9 mouse cellular contexts compared by ENCODE assay signal in the genomic region with DNA sequence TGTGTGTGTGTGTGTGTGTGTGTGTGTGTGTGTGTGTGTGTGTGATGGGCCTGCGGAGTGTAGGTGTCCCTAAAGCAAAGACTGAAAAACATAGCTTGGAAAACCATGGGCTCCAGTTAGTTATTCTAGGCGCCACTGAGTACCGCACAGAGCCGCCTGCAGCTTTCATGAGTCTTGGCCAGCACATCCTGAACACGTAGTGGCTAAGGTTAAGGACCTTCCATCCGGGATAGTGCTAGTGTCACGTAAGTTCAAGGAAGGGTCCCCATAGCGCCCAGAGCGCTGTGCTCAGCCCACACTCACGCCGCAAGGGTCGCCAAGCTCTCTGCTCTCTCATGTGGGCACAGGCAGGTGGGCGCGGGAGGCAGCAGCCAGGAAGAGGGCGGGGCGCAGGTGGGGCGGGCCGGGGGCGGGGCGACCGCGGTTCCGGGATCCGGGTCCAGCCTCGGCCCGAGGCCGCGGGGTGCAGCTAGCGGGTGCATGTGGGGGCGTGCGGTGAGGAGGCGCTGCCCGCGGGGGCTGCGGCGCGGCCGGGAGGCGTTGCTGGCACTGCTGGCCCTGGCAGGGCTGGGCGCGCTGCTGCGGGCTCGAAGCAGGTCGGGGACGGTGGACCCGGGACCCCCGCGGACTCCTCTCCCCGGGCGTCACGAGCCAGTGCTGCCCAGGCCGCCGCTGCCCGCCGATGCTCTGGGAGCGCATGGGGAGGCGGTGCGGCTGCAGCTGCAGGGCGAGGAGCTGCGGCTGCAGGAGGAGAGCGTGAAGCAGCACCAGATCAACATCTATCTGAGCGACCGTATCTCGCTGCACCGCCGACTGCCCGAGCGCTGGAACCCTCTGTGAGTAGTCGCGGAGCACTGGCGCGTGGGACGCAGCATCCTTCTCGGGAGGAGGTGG. TPM values are rescaled to one million over a fixed set of nuclear protein-coding genes. Genes with fewer than 3 reads are reported as not detected.
DNase-seq lines count a peak whose midpoint lies in the region; ATAC-seq and TF ChIP-seq lines count a peak whose summit lies in the region.
"Had no signal": no experiment of that assay in that cellular context is flagged by ENCODE, and none has a peak within 500 bp of the region (broad histone marks: within the 10 kb centered on the region; RNA-seq: fewer than 3 reads in every experiment).

Gene Galnt12, plus strand, starts transcription at position 417 of the 894 bp plus-strand sequence.

- no peak for TF ChIP-seq CTCF in Patski (IDR thresholded peaks at IDR 0.05)

- H3K9me3 ChIP-seq in forebrain, embryonic 11.5 days (ENCODE audit: control insufficient read depth, low read length): no peaks in the 10 kb centered on the region
- no peaks in the 10 kb centered on the region for H3K9me3 ChIP-seq in intestine, embryonic 14.5 days (ENCODE audit: control insufficient read depth, low read length)
- no peaks in the 10 kb centered on the region for H3K9me3 ChIP-seq in liver, embryonic 15.5 days (replicated peaks)

- peak within 1 kb of the TSS; percentile 73 for H3K9ac ChIP-seq in forebrain, embryonic 11.5 days (ENCODE audit: low read length)
- H3K9ac ChIP-seq in intestine, embryonic 14.5 days (ENCODE audit: low read length): peak within 1 kb of the TSS; percentile 45
- no peak within 1 kb of the TSS for H3K9ac ChIP-seq in liver, embryonic 15.5 days

- POLR2A ChIA-PET in Patski (lab: Charles Lee): no interaction called here

- no peaks in the 10 kb centered on the region for H3K36me3 ChIP-seq in forebrain, embryonic 11.5 days (ENCODE audit: control insufficient read depth, insufficient read depth, low read length)
- no peaks in the 10 kb centered on the region for H3K36me3 ChIP-seq in intestine, embryonic 14.5 days (ENCODE audit: control insufficient read depth, insufficient read depth, low read length)
- H3K36me3 ChIP-seq in liver, embryonic 15.5 days (replicated peaks): no peaks in the 10 kb centered on the region

- ATAC-seq in Patski: peak; percentile 76
- ATAC-seq in forebrain, embryonic 11.5 days (replicated peaks; ENCODE audit: low FRiP score): peak; percentile 68
- ATAC-seq in intestine, embryonic 14.5 days (replicated peaks; ENCODE audit: low FRiP score, low TSS enrichment, low read depth): peak; percentile 80
- no peak for ATAC-seq in liver, embryonic 15.5 days (ENCODE audit: insufficient read depth)

- peak within 1 kb of the TSS; percentile 72 for H3K4me3 ChIP-seq in forebrain, embryonic 11.5 days (ENCODE audit: low read depth, low read length)
- peak within 1 kb of the TSS; percentile 44 for H3K4me3 ChIP-seq in intestine, embryonic 14.5 days (ENCODE audit: low read depth, low read length)
- H3K4me3 ChIP-seq in liver, embryonic 15.5 days (replicated peaks): peak within 1 kb of the TSS; percentile 50
- H3K4me3 ChIP-seq: myocyte had no signal

- DNase-seq in heart, adult 11 months: peak; percentile 88
- DNase-seq in heart, postnatal 4 days: no peak
- DNase-seq in Patski (ENCODE audit: low read depth, low spot score) (peak; percentile 3), adipocyte (ENCODE audit: low spot score) (no peak)
- DNase-seq in forebrain, embryonic 11.5 days (ENCODE audit: low spot score): peak; percentile 73
- DNase-seq in intestine, embryonic 14.5 days (ENCODE audit: low spot score): peak; percentile 76
- DNase-seq in retina, embryonic 14.5 days (ENCODE audit: low spot score): peak; percentile 55

- H3K27me3 ChIP-seq in Patski: no peaks in the 10 kb centered on the region
- peaks cover 2% of the 10 kb centered on the region for H3K27me3 ChIP-seq in forebrain, embryonic 11.5 days (ENCODE audit: control insufficient read depth, insufficient read depth, low read length)
- peaks cover 33% of the 10 kb centered on the region for H3K27me3 ChIP-seq in intestine, embryonic 14.5 days (replicated peaks; ENCODE audit: control insufficient read depth, insufficient read depth, low read length)
- peaks cover 58% of the 10 kb centered on the region for H3K27me3 ChIP-seq in liver, embryonic 15.5 days

- peak within 1 kb of the TSS; percentile 99 for H3K4me2 ChIP-seq in forebrain, embryonic 11.5 days (ENCODE audit: low read depth, low read length, severe bottlenecking)
- H3K4me2 ChIP-seq in intestine, embryonic 14.5 days (ENCODE audit: low read length): peak within 1 kb of the TSS; percentile 81
- peak within 1 kb of the TSS; percentile 75 for H3K4me2 ChIP-seq in liver, embryonic 15.5 days

- WGBS in forebrain, embryonic 11.5 days: under 1% methylated on average over 73 of the region's 74 CpGs
- 1% methylated on average over 57 of the region's 74 CpGs for WGBS in intestine, embryonic 14.5 days
- 2% methylated on average over 74 of the region's 74 CpGs for WGBS in liver, embryonic 15.5 days (ENCODE audit: insufficient replicate concordance)

- H3K4me1 ChIP-seq in forebrain, embryonic 11.5 days (replicated peaks; ENCODE audit: control insufficient read depth, insufficient read depth, low read length): peaks cover 5% of the 10 kb centered on the region; the same call in 1 of the 2 replicates
- H3K4me1 ChIP-seq in intestine, embryonic 14.5 days (replicated peaks; ENCODE audit: control insufficient read depth, insufficient read depth, low read length): no peaks in the 10 kb centered on the region
- H3K4me1 ChIP-seq in liver, embryonic 15.5 days (replicated peaks): no peaks in the 10 kb centered on the region

- no peak within 1 kb of the TSS for H3K27ac ChIP-seq in forebrain, embryonic 11.5 days (ENCODE audit: low read depth, low read length)
- no peak within 1 kb of the TSS for H3K27ac ChIP-seq in intestine, embryonic 14.5 days (ENCODE audit: low read depth)
- no peak within 1 kb of the TSS for H3K27ac ChIP-seq in liver, embryonic 15.5 days (replicated peaks)

- CTCF ChIA-PET in Patski (lab: Charles Lee): interaction anchor here (1.6 kb wide), 1 partner anchor 17 kb away, joined by 5 read pairs; no protein-coding TSS in a partner anchor

- in situ Hi-C loops in Patski (cut with MboI; ENCODE audit: low pct_unique_long_range_greater_than_20kb): no loop called here

RNA-seq across cellular contexts. Expression of gene Galnt12, which starts in this region (rescaled TPM):
- total RNA-seq in heart, postnatal 4 days (2021): 1 to 10 TPM in 1 of 2 experiments, under 1 TPM in 1; 0.83 to 1.4 TPM
- polyA plus RNA-seq in Patski (2021): 5.2 TPM
- polyA plus RNA-seq in forebrain, embryonic 11.5 days (2014; fragmentation: Nextera tagmentation; extraction: Ambion mirVana): 12.1 and 12.4 TPM in 2 replicates
- polyA plus RNA-seq in intestine, embryonic 14.5 days (2014; fragmentation: Nextera tagmentation; extraction: Ambion mirVana): 13.4 and 16.6 TPM in 2 replicates
- 0.59 and 0.70 TPM in 2 replicates for polyA plus RNA-seq in liver, embryonic 15.5 days (2015; fragmentation: Nextera tagmentation; extraction: Ambion mirVana)
- polyA plus RNA-seq: myocyte had no signal

Comparison
In these comparisons a context has a peak if more than half of its experiments do, and no peak if none do; other contexts are left out.
1. DNase-seq: peak in heart, adult 11 months (single experiment), Patski (single experiment), forebrain, embryonic 11.5 days (single experiment), intestine, embryonic 14.5 days (single experiment) and retina, embryonic 14.5 days (single experiment); none in heart, postnatal 4 days (single experiment) and adipocyte (single experiment).
2. Peak in every context shown above with its lines, with median percentiles within 50 percentile points of each other: H3K4me2 ChIP-seq and H3K4me3 ChIP-seq.